Mouse (Mus musculus) ES-E14 (cell line): ENCODE measurements around the gene Gm20855.
"Not testable (repeated sequence)": the region's sequence is repeated elsewhere in the genome, so short reads cannot be mapped to it uniquely, and the experiment has no call there.

Experiments
- MAFK ChIP-seq: IDR thresholded peaks from 2 replicates; pipeline ENCODE4 v1.6.1; 2014; ENCODE audit warnings: mild to moderate bottlenecking, low read depth, low read length, inconsistent platforms; ENCODE audit not compliant: insufficient read depth
- ZC3H11A ChIP-seq: IDR thresholded peaks from 2 replicates; pipeline ENCODE4 v1.6.1; 2012; ENCODE audit warnings: low read depth, mild to moderate bottlenecking, inconsistent platforms, low read length, borderline replicate concordance

DNA sequence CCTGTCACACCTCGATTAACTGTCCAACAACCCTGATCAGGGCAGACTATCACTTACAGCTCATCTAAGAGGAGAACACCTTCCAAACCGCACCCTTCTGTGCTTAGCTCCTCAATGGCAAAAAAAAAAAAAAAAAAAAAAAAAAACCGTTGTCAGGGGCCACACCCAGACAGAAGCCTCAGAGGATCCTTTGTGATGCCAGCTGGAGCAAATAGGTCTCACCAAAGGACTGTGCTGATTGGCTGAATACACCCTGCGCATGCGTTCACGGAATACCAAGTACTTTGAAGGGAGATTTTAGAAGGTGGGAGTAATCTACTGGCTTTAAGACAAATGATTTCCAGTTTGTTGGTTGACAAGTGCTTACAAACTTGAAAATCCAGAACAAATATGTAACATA lies at the start of gene Gm20855:
- not testable (repeated sequence) for TF ChIP-seq MAFK, ZC3H11A
